Mouse (Mus musculus) megakaryocyte, embryonic 14.5 days (primary cell): Measurements from ENCODE around the gene Eftud2.

Experiments
- FLI1 ChIP-seq: IDR thresholded peaks from 2 replicates; pipeline ENCODE4 v1.6.1; 2012; ENCODE audit warnings: low read length, inconsistent platforms, mixed read lengths
- GATA1 ChIP-seq: IDR thresholded peaks from 3 replicates; pipeline ENCODE4 v1.6.1; 2012; ENCODE audit warnings: mixed read lengths, low read length, inconsistent platforms, borderline replicate concordance

- no peak for TF ChIP-seq GATA1
- TF ChIP-seq FLI1: no peak
These were observed 22.9 kb upstream of the Eftud2 start for GRCm38 (mm10) chr11:102903654-102904053.
